Mouse (Mus musculus) lung, postnatal 0 days (tissue): ENCODE results near the gene Fcor.

Experiments
- CTCF ChIP-seq: IDR thresholded peaks from 2 replicates; pipeline ENCODE4 v1.5.1; 2016; ENCODE audit warnings: antibody characterized with exemption, mild to moderate bottlenecking
- EP300 ChIP-seq: IDR thresholded peaks from 2 replicates; pipeline ENCODE4 v1.6.1; 2016; ENCODE audit warnings: antibody characterized with exemption, mild to moderate bottlenecking, control low read depth

DNA sequence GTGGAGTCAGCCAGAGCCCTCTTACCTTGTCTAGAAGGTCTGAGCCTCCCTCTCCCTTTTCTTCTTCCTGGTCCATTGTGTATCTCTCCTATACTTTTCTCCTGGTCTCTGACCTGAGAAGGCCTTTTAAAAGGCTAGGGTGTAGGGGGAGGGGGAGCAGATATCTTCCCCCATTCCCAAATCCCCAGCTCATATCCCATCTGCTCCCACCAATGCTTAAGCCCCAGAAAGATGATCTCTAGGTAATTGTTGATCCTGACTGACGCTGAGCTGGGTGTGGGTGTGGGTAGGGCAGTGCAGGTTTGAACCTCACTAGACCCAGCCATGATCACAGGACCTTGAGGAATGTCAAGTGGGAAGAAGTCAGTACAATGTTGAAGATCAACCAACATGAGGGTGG lies 46.7 kb downstream of the Fcor start, which contains the start of gene Pcp2:
- TF ChIP-seq CTCF, result no peak
- no peak for TF ChIP-seq EP300
